Mouse (Mus musculus): ENCODE results near the gene Rgs7.

DNA sequence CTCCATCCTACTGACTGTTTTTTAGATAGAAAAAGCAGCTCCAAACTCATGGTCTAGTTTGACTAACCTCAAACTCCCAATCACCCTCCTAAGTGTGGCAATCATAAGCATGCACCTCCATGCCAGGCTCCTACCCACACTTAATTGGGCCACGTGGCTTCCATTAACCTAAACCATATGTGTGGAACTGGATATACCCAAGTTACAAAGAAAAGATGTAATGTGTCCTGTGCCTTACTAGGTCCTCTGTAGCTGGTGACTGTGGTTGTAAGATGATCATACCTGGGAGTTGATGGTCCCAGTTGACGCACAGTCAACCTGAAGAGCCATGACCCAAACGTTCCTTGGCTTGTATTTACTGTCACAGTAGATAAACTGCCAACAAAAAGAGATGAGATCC lies 17.7 kb upstream of the Rgs7 start:
- no peak for TF ChIP-seq CTCF (IDR thresholded peaks at IDR 0.05; ENCODE audit: low read depth)
- no peak for TF ChIP-seq EP300 (IDR thresholded peaks at IDR 0.05; ENCODE audit: low read depth)

All from liver, embryonic 14.5 days (tissue).